ENCODE assay signal across 15 mouse cellular contexts in genomic region chr7:125036098-125036991, GRCm38 (mm10).
DNase-seq lines count a peak whose midpoint lies in the region; ATAC-seq lines count a peak whose summit lies in the region.
"Had no signal": no experiment of that assay in that cellular context is flagged by ENCODE, and none has a peak within 500 bp of the region (broad histone marks: within the 10 kb centered on the region; RNA-seq: fewer than 3 reads in every experiment).

No protein-coding gene starts in this region.

- no peak overlapping the region for H3K9ac ChIP-seq in kidney, embryonic 15.5 days
- H3K9ac ChIP-seq in forebrain, embryonic 12.5 days, result no peak overlapping the region
- H3K9ac ChIP-seq in hindbrain, embryonic 12.5 days, result no peak overlapping the region
- no peak overlapping the region for H3K9ac ChIP-seq in midbrain, embryonic 14.5 days (replicated peaks; ENCODE audit: low read length)
- H3K9ac ChIP-seq: embryonic facial prominence, embryonic 12.5 days; liver, embryonic 12.5 days had no signal

- no peak overlapping the region for H3K27ac ChIP-seq in kidney, embryonic 15.5 days
- peak overlapping the region; percentile 75 for H3K27ac ChIP-seq in forebrain, embryonic 12.5 days
- peak overlapping the region; percentile 60 for H3K27ac ChIP-seq in hindbrain, embryonic 12.5 days
- peak overlapping the region; percentile 45 for H3K27ac ChIP-seq in midbrain, embryonic 14.5 days (replicated peaks; ENCODE audit: low read depth, low read length)
- H3K27ac ChIP-seq: embryonic facial prominence, embryonic 12.5 days; liver, embryonic 12.5 days had no signal

- no peaks in the 10 kb centered on the region for H3K36me3 ChIP-seq in kidney, embryonic 15.5 days
- H3K36me3 ChIP-seq in forebrain, embryonic 12.5 days (replicated peaks), result no peaks in the 10 kb centered on the region
- no peaks in the 10 kb centered on the region for H3K36me3 ChIP-seq in hindbrain, embryonic 12.5 days
- H3K36me3 ChIP-seq in midbrain, embryonic 14.5 days (ENCODE audit: control insufficient read depth, insufficient read depth, low read length), result no peaks in the 10 kb centered on the region
- H3K36me3 ChIP-seq: embryonic facial prominence, embryonic 12.5 days; liver, embryonic 12.5 days had no signal

- no peak for DNase-seq in kidney, postnatal 25 days
- peak; percentile 64 for DNase-seq in midbrain, embryonic 14.5 days
- no peak for DNase-seq in ovary, adult 18-20 months (ENCODE audit: low spot score)
- no peak for DNase-seq in thymus, postnatal 4 days
- no peak for DNase-seq in urinary bladder, postnatal 10 days (ENCODE audit: low spot score)
- DNase-seq: cerebellum, adult 8-10 months; heart, adult 18-20 months; heart, postnatal 14 days; lung, postnatal 10 days; right cerebral cortex, postnatal 4 days had no signal

- ATAC-seq in kidney, embryonic 15.5 days (replicated peaks; ENCODE audit: low FRiP score), result peak; percentile 59
- ATAC-seq in forebrain, embryonic 12.5 days (ENCODE audit: low FRiP score), result peak; percentile 91
- peak; percentile 86 for ATAC-seq in hindbrain, embryonic 12.5 days (ENCODE audit: low FRiP score)
- ATAC-seq in midbrain, embryonic 14.5 days (ENCODE audit: low FRiP score, low TSS enrichment), result peak; percentile 69; the same call in 1 of the 2 replicates
- ATAC-seq: liver, embryonic 12.5 days had no signal

- H3K4me1 ChIP-seq in kidney, embryonic 15.5 days, result 0 out of 2 replicates have a peak, but pooled peaks cover 2% of the 10 kb centered on the region
- H3K4me1 ChIP-seq in forebrain, embryonic 12.5 days, result peaks cover 28% of the 10 kb centered on the region
- peaks cover 17% of the 10 kb centered on the region for H3K4me1 ChIP-seq in hindbrain, embryonic 12.5 days
- peaks cover 11% of the 10 kb centered on the region; the same call in 1 of the 2 replicates for H3K4me1 ChIP-seq in midbrain, embryonic 14.5 days (ENCODE audit: control insufficient read depth, insufficient read depth, low read length)
- H3K4me1 ChIP-seq: embryonic facial prominence, embryonic 12.5 days; liver, embryonic 12.5 days had no signal

- H3K4me3 ChIP-seq in kidney, embryonic 15.5 days (replicated peaks), result no peak overlapping the region
- H3K4me3 ChIP-seq in forebrain, embryonic 12.5 days (replicated peaks), result no peak overlapping the region
- no peak overlapping the region for H3K4me3 ChIP-seq in hindbrain, embryonic 12.5 days
- no peak overlapping the region for H3K4me3 ChIP-seq in midbrain, embryonic 14.5 days (replicated peaks; ENCODE audit: low read depth, low read length)
- H3K4me3 ChIP-seq: embryonic facial prominence, embryonic 12.5 days; liver, embryonic 12.5 days had no signal

- no peaks in the 10 kb centered on the region for H3K27me3 ChIP-seq in kidney, embryonic 15.5 days
- no peaks in the 10 kb centered on the region; the same call in 1 of the 2 replicates for H3K27me3 ChIP-seq in forebrain, embryonic 12.5 days
- H3K27me3 ChIP-seq in hindbrain, embryonic 12.5 days, result no peaks in the 10 kb centered on the region
- H3K27me3 ChIP-seq in midbrain, embryonic 14.5 days (ENCODE audit: control insufficient read depth, insufficient read depth, low read length), result no peaks in the 10 kb centered on the region
- H3K27me3 ChIP-seq: embryonic facial prominence, embryonic 12.5 days; liver, embryonic 12.5 days had no signal

- 63% methylated on average over 10 of the region's 10 CpGs for WGBS in kidney, embryonic 15.5 days
- 12% methylated on average over 10 of the region's 10 CpGs for WGBS in forebrain, embryonic 12.5 days
- 38% methylated on average over 10 of the region's 10 CpGs for WGBS in hindbrain, embryonic 12.5 days
- 25% methylated on average over 10 of the region's 10 CpGs for WGBS in midbrain, embryonic 14.5 days

- H3K4me2 ChIP-seq in kidney, embryonic 15.5 days, result no peak overlapping the region
- H3K4me2 ChIP-seq in forebrain, embryonic 12.5 days, result no peak overlapping the region
- no peak overlapping the region for H3K4me2 ChIP-seq in hindbrain, embryonic 12.5 days (replicated peaks)
- H3K4me2 ChIP-seq in midbrain, embryonic 14.5 days (ENCODE audit: low read length), result no peak overlapping the region
- H3K4me2 ChIP-seq: embryonic facial prominence, embryonic 12.5 days; liver, embryonic 12.5 days had no signal

- H3K9me3 ChIP-seq in kidney, embryonic 15.5 days (replicated peaks), result no peaks in the 10 kb centered on the region
- H3K9me3 ChIP-seq in forebrain, embryonic 12.5 days, result no peaks in the 10 kb centered on the region
- no peaks in the 10 kb centered on the region for H3K9me3 ChIP-seq in hindbrain, embryonic 12.5 days (replicated peaks)
- H3K9me3 ChIP-seq in midbrain, embryonic 14.5 days (ENCODE audit: control insufficient read depth, low read length), result no peaks in the 10 kb centered on the region
- H3K9me3 ChIP-seq: embryonic facial prominence, embryonic 12.5 days had no signal
